Mouse (Mus musculus): ENCODE measurements around the gene 2200002D01Rik. TPM values are rescaled to one million over a fixed set of nuclear protein-coding genes. Genes with fewer than 3 reads are reported as not detected.

The 2200002D01Rik gene
- polyA plus RNA-seq, 1 experiment: 7.2 TPM

DNA sequence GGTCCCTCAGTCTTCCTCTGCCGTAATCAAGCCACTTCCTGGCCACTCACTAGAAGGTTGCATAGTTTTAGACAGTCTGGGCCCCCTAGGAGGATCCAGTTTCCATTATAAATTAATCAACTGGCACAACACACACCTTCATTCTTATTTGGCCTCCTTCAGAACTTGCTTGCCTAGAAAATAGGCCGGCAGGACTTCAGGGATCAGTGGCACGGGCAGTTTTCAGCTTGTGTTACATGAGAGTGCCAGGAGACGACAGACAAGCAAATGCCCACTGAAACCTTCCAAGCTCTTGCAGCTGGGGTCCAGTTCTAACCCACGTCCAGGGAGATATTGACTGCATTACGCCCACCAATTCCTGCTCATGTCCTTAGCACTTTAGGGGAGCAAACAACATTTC, 13.9 kb upstream of the 2200002D01Rik start:
- Histone ChIP-seq H3K4me3 (ENCODE audit: insufficient read depth, low read depth, low read length) (no peak overlapping the region), H3K27me3 (replicated peaks; ENCODE audit: control insufficient read depth, insufficient read depth, low read length) (no peaks in the 10 kb centered on the region), H3K4me1 (ENCODE audit: control insufficient read depth, insufficient read depth, low read length) (peaks cover 41% of the 10 kb centered on the region), H3K27ac (ENCODE audit: insufficient read depth, low read depth, low read length) (peak overlapping the region; percentile 44; the same call in 1 of the 2 replicates), H3K36me3 (ENCODE audit: control insufficient read depth, insufficient read depth, low read length) (no peaks in the 10 kb centered on the region)
- 38% methylated on average over 6 of the region's 6 CpGs for WGBS
- peak; percentile 84 for DNase-seq
- TF ChIP-seq POLR2A (IDR thresholded peaks at IDR 0.05; ENCODE audit: low read depth, low read length): no peak
- TF ChIP-seq CTCF (conservative IDR thresholded peaks at IDR 0.05; ENCODE audit: insufficient read depth, insufficient read length, low read depth, low read length): no peak

DNA sequence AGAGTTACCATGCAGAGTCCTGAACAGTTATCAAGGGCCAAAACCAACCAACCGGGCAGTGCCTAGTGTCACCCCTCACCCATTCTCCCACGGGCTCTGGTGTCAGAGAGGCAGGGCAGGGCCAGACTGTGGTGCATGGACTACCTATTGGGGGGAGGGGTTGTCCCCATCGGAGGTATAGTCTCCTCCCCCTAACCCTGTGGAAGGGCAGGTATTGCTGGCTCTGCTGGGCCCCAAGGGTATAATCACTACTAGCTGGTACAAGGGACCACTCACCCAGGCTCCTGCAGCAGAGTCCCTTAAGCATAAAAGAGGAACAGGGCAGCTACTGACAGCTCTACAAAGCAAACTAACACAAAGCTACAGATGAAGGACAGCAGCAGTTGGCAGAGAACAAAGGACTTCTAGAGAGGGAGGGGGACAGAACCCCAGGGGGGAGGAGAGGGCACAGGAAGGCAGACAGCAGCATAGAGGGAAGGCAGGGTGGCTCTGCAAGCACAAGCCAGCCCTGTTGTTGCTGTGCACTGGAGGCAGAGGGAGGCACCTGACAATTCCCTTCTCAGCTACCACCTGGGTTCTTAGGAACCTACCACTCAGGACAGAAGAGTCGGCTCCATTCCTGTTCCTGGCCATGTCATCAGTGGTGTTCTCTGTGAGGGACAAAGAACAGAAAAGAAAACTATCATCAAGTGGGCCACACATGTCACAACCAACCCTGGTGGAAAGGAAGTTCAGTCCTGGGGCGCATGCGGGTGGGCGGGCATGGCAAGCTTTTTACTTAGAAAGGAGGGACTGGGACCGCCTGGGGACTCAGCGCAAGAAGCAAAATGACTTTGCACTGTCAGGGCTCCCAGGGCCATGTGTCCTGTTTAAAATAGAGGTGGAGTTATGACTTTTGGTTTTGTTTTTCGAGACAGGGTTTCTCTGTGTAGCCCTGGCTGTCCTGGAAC, 11.8 kb upstream of the 2200002D01Rik start:
- Histone ChIP-seq H3K36me3 (ENCODE audit: control insufficient read depth, insufficient read depth, low read length) (no peaks in the 10 kb centered on the region; the same call in 1 of the 2 replicates), H3K27me3 (replicated peaks; ENCODE audit: control insufficient read depth, insufficient read depth, low read length) (no peaks in the 10 kb centered on the region), H3K4me1 (ENCODE audit: control insufficient read depth, insufficient read depth, low read length) (peaks cover 24% of the 10 kb centered on the region), H3K27ac (ENCODE audit: insufficient read depth, low read depth, low read length) (no peak overlapping the region), H3K4me3 (ENCODE audit: insufficient read depth, low read depth, low read length) (no peak overlapping the region)
- DNase-seq: no peak
- no peak for TF ChIP-seq POLR2A (IDR thresholded peaks at IDR 0.05; ENCODE audit: low read depth, low read length)
- TF ChIP-seq CTCF (conservative IDR thresholded peaks at IDR 0.05; ENCODE audit: insufficient read depth, insufficient read length, low read depth, low read length): no peak
- 74% methylated on average over 10 of the region's 10 CpGs for WGBS

DNA sequence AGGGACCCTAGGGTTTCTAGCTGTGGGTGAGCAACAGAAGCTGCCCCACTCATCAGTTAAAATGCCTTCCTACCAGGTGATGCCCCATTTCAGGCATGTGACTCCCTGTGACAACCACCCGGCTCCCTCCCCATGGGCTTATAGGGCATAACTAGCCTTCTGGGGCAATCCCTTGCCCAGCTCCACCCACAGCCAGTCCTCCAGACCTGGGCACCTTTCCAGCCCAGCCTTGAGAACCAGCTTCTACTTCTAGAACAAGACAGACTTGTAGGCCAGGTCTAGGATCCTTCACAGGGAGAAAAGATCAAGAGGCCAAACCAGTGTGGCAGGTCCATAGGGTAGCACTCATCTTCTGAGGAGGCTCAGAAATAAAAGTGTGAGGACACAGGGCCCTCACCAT, 9.1 kb upstream of the 2200002D01Rik start:
- 31% methylated on average over 1 of the region's 1 CpGs for WGBS
- peak; percentile 92 for DNase-seq

DNA sequence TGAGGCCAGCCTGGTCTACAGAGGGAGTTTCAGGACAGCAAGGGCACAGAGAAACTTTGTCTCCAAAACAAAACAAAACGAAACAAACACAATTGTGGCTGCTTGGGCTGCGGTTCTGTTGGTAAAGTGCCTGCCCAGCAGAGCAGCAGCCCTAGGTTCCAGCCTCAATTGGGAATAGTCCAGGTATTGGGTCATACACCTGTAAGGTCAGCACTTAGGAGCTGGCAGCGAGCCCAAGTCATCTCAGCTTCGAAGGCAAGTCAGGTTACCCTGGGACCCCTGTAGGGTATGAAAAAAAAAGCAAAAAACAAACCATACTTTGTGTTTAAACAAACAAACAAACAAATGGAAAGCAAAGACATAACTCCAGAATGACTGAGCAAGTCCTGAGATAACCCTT, 7.6 kb upstream of the 2200002D01Rik start:
- Histone ChIP-seq H3K4me3 (ENCODE audit: insufficient read depth, low read depth, low read length) (no peak overlapping the region), H3K27me3 (replicated peaks; ENCODE audit: control insufficient read depth, insufficient read depth, low read length) (no peaks in the 10 kb centered on the region), H3K27ac (ENCODE audit: insufficient read depth, low read depth, low read length) (no peak overlapping the region), H3K36me3 (ENCODE audit: control insufficient read depth, insufficient read depth, low read length) (no peaks in the 10 kb centered on the region; the same call in 1 of the 2 replicates), H3K4me1 (ENCODE audit: control insufficient read depth, insufficient read depth, low read length) (peaks cover 12% of the 10 kb centered on the region; the same call in 1 of the 2 replicates)
- TF ChIP-seq CTCF (conservative IDR thresholded peaks at IDR 0.05; ENCODE audit: insufficient read depth, insufficient read length, low read depth, low read length) (no peak), POLR2A (IDR thresholded peaks at IDR 0.05; ENCODE audit: low read depth, low read length) (no peak)
- 47% methylated on average over 4 of the region's 4 CpGs for WGBS
- DNase-seq: peak; percentile 28

More for the DNA sequence above, 9.1 kb upstream of the 2200002D01Rik start:
- no peak for TF ChIP-seq CTCF (conservative IDR thresholded peaks at IDR 0.05; ENCODE audit: insufficient read depth, insufficient read length, low read depth, low read length)
- no peak for TF ChIP-seq POLR2A (IDR thresholded peaks at IDR 0.05; ENCODE audit: low read depth, low read length)
- Histone ChIP-seq H3K27me3 (replicated peaks; ENCODE audit: control insufficient read depth, insufficient read depth, low read length) (no peaks in the 10 kb centered on the region), H3K4me3 (ENCODE audit: insufficient read depth, low read depth, low read length) (no peak overlapping the region), H3K36me3 (ENCODE audit: control insufficient read depth, insufficient read depth, low read length) (no peaks in the 10 kb centered on the region; the same call in 1 of the 2 replicates), H3K4me1 (ENCODE audit: control insufficient read depth, insufficient read depth, low read length) (peaks cover 14% of the 10 kb centered on the region), H3K27ac (ENCODE audit: insufficient read depth, low read depth, low read length) (no peak overlapping the region; the same call in 1 of the 2 replicates)

DNA sequence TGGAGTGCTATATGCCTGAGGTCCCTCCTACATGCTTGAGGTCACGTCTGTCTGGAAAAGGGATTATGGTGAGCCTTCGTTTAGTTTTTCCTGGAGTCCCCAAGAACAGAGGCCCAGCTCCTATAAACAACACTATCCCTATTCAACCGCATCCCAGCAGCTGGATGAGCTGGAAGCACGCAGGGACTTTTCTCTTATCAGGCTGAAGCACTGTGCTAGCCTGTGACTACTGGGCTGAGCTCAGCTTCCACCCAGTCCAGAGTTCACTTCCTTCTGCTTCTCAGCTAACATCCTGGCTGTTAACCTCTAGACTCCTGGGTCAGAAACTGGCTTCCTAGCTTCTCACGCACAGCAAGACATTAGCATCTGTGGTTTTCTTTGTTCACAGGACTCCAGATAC, 5.6 kb upstream of the 2200002D01Rik start:
- Histone ChIP-seq H3K4me1 (ENCODE audit: control insufficient read depth, insufficient read depth, low read length) (peaks cover 18% of the 10 kb centered on the region; the same call in 1 of the 2 replicates), H3K36me3 (ENCODE audit: control insufficient read depth, insufficient read depth, low read length) (no peaks in the 10 kb centered on the region; the same call in 1 of the 2 replicates), H3K27me3 (replicated peaks; ENCODE audit: control insufficient read depth, insufficient read depth, low read length) (no peaks in the 10 kb centered on the region), H3K27ac (ENCODE audit: insufficient read depth, low read depth, low read length) (no peak overlapping the region), H3K4me3 (ENCODE audit: insufficient read depth, low read depth, low read length) (no peak overlapping the region)
- 40% methylated on average over 5 of the region's 5 CpGs for WGBS
- TF ChIP-seq POLR2A (IDR thresholded peaks at IDR 0.05; ENCODE audit: low read depth, low read length) (no peak), CTCF (conservative IDR thresholded peaks at IDR 0.05; ENCODE audit: insufficient read depth, insufficient read length, low read depth, low read length) (no peak)
- peak; percentile 78 for DNase-seq

DNA sequence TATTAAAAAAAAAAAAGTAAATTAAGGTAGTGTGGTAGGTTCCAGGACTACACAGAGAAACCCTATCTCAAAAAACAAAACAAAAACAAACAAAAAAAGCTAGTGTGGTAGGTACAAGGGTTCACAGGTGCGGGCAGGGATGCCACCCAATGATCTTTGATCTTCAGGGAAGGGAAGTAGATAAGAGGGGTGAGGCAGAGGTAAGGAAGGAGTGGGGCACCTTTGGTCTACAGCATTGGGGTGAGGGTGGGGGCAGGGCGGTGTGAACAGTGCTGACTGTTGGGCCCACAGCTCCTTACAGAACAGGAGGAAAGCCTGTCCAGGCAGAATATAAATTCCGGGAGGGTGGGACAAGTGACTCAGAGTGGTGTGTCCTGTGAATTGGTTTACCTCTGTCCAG, 2.9 kb upstream of the 2200002D01Rik start:
- TF ChIP-seq POLR2A (IDR thresholded peaks at IDR 0.05; ENCODE audit: low read depth, low read length): no peak
- no peak for DNase-seq
- WGBS: 67% methylated on average over 3 of the region's 3 CpGs
- H3K4me1 ChIP-seq (ENCODE audit: control insufficient read depth, insufficient read depth, low read length): peaks cover 31% of the 10 kb centered on the region; the same call in 1 of the 2 replicates
- no peaks in the 10 kb centered on the region for H3K27me3 ChIP-seq (replicated peaks; ENCODE audit: control insufficient read depth, insufficient read depth, low read length)
- H3K27ac ChIP-seq (ENCODE audit: insufficient read depth, low read depth, low read length): no peak overlapping the region
- no peak overlapping the region for H3K4me3 ChIP-seq (ENCODE audit: insufficient read depth, low read depth, low read length)
- H3K36me3 ChIP-seq (ENCODE audit: control insufficient read depth, insufficient read depth, low read length): no peaks in the 10 kb centered on the region; the same call in 1 of the 2 replicates

DNA sequence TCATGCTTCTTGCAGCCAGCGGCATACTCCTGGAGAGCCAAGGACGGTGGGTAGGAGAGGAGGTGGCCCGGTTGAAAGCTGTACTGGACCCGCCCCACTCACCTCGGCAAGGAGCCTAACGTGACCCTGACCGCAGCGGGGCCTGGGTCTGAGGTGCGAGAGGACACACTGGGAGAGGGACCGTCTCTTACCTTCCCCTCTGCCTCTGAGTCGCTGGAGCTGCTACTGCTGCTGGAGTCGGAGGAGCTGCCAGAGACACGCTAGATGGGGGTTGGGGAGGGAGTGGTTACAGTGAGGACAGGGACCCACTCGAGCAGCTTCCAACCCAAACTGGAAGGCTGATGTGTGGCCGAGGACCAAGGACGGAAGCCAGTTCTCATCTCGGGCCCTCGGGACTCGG, 560 bp downstream of the 2200002D01Rik start:
- Histone ChIP-seq H3K27ac (ENCODE audit: insufficient read depth, low read depth, low read length) (no peak overlapping the region), H3K4me1 (ENCODE audit: control insufficient read depth, insufficient read depth, low read length) (peaks cover 19% of the 10 kb centered on the region; the same call in 1 of the 2 replicates), H3K36me3 (ENCODE audit: control insufficient read depth, insufficient read depth, low read length) (no peaks in the 10 kb centered on the region), H3K4me3 (ENCODE audit: insufficient read depth, low read depth, low read length) (peak overlapping the region; percentile 45), H3K27me3 (replicated peaks; ENCODE audit: control insufficient read depth, insufficient read depth, low read length) (no peaks in the 10 kb centered on the region)
- 25% methylated on average over 19 of the region's 19 CpGs for WGBS
- DNase-seq: peak; percentile 36
- TF ChIP-seq POLR2A (IDR thresholded peaks at IDR 0.05; ENCODE audit: low read depth, low read length) (no peak), CTCF (conservative IDR thresholded peaks at IDR 0.05; ENCODE audit: insufficient read depth, insufficient read length, low read depth, low read length) (no peak)
